Mouse (Mus musculus) small intestine, adult 10 weeks (tissue): Measurements from ENCODE around the gene Slc36a1. TPM values are rescaled to one million over a fixed set of nuclear protein-coding genes. Genes with fewer than 3 reads are reported as not detected.

Source experiments
- polyA plus RNA-seq: library from polyadenylated mRNA; stranded (reverse); fragments of 350-450 nt; fragmentation: Illumina TruSeq; extraction: RNeasy Lipid Tissue Mini Kit (QIAGEN cat#74804); gene quantifications from one replicate; pipeline ENCODE4 v1.2.3, GENCODE M21; 2014; ENCODE audit warnings: low replicate concordance

Gene Slc36a1
- 18.1 TPM for polyA plus RNA-seq

DNA sequence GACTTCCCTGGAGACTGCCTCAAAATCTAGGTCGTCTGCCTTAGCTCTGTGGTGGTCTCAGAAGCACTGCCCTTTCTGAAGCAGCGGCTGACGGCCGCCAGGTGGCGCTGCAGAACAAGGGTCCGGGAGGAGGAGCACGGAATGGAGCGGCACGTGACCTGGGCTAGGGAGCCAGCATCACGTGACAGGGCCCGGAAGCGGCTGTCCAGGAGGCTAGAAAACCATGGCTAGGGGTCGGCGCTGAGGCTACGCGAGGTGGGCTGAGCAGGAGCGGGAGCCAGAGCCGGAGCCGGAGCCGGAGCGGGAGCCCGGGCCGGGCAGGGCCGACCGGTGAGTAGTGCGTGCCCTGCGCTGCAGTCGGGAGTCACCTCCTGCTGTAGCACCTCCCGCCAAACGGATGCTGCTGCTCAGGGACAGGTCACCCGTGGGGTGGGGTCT lies at the start of gene Slc36a1:
TSS of gene Slc36a1 (plus strand) at position 192 of the 438 bp plus-strand sequence.

DNA sequence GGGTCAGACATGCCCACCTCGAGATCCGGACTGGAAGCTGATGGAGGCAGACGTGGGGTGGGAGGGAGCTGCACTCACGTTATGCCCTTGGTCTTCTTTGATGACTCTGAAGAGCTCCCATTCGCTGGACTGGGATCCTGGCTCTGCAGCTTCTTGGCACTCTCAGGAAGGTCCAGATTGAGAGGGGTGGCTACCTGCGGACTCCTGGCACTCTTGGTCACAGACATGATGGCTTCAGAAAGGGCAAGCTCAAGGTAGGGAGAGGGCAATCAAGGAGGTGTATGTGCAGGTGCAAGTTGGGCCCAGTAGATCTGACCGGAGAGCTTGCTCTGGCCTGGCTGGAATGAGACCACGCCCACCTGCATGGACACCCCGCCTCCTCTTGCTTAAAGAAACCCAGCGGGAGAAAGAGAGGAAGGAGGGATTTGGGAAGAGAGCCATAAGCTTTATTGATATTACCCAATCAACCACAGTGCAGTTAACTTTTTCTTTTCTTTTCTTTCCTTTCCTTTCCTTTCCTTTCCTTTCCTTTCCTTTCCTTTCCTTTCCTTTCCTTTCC lies 19.3 kb upstream of the Slc36a1 start, which contains the start of gene Slc36a2:
TSS of gene Slc36a2 (minus strand) at position 345 of the 559 bp plus-strand sequence.

Other genes starting within 250 kb of the Slc36a1 start
- 1.6 TPM for gene Tnip1, start 241.4 kb upstream of the Slc36a1 start, polyA plus RNA-seq
- 2.8 TPM for gene Anxa6, start 170.9 kb upstream of the Slc36a1 start, polyA plus RNA-seq
- gene Ccdc69, start 126.2 kb upstream of the Slc36a1 start, polyA plus RNA-seq, result 2.6 TPM
- 12.5 TPM for gene Gm2a, start 106.2 kb upstream of the Slc36a1 start, polyA plus RNA-seq
- not detected for gene Slc36a3, start 52.6 kb upstream of the Slc36a1 start, polyA plus RNA-seq
- 1.4 TPM for gene Slc36a2, start 19.3 kb upstream of the Slc36a1 start, polyA plus RNA-seq
- gene Fat2, start 132.2 kb downstream of the Slc36a1 start, polyA plus RNA-seq, result not detected
- 71.0 TPM for gene Sparc, start 218.8 kb downstream of the Slc36a1 start, polyA plus RNA-seq